Mouse (Mus musculus) liver, adult (tissue): ENCODE data around the gene Banp.
A peak's percentile ranks its signal among the peaks of the same experiment; 100 is the strongest.

Source experiments
- GATA4 ChIP-seq: IDR thresholded peaks from 2 replicates; pipeline ENCODE4 v1.6.1; 2014; ENCODE audit warnings: mild to moderate bottlenecking, low read length; ENCODE audit not compliant: insufficient replicate concordance

The Banp gene

DNA sequence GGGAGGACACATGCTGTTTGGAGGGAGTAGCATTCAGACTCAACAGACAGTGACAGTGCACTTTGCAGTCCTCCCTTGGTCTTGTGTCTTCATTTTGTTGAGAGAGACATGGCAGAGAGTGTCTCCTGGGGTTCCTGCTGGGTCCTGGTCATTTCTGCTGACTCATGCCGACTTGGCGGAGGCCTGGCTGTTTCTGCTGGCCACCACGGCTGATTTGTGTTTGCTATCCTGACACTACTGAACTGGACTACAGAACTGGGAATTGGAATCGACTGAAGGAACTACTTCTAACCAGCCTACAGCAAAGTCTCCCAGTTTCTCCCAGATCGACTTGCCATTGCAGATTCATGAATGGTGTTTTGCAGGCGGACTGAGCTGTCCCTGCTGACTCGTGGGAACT is 10.8 kb upstream of the Banp start:
- no peak for TF ChIP-seq GATA4

DNA sequence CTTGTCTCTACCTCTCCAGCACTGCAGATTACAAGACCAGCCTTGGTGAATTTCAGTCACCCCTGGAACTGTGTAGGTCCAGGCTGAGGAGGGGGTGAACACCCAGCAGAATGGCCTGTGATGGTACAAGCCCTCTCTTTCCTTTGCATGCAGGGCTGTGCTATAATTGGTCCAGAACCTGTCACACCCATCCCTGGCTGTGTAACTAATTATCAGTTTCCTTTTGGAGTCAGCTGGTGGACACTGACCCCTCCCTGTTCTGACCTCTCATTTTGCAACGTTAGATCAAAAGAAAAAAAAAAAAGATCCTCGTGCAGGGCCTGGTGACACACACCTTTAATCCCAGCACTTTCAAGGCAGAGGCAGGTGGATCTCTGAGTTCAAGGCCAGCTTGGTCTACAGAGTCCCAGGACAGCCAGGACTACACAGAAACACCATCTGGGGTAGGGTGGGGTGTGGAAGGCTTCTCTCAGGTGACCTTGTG is 6.5 kb upstream of the Banp start:
- TF ChIP-seq GATA4, result peak; percentile 24; the same call in 1 of the 2 replicates

DNA sequence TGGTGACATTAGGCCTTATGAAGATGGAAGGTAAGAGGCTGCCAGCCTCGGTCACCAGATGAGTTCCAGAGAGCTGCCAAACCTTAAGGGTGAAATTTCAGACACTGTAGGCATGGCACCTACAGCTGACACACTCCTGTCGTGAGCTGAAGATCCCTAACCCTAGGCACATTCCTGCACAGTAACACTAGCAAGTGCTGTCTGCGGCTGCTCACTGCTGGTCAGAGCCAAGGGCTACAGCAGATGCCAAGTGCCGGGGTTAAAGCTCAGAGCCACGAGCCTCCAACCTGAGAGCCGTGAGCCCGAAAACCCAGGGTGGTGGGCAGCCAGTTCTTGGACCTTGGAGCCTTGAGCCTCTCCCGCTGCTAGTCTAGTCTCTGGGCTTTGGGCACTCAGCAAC is 5.8 kb upstream of the Banp start:
- no peak for TF ChIP-seq GATA4

DNA sequence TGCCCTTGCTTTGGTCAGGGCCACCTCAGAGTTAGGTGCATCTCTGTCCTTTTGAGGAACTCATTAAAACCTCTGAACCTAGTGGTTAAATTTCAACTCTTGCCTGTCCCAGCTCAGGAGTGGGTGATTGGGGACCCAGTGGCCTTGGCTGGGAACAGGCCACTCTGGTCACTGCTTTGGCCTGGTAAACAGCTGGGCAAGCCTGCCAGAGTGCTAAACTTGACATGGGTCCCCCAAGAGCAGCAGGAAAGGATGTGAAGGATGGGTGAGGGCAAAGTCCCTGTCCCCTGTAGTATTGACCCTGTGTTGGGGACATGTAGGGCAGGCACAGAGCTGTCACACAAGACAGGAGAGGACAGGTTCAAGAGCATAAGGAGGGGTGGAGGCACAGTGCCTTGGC is 4.7 kb upstream of the Banp start, which contains the start of gene Car5a:
Car5a (minus strand) TSS at position 74 of the 400 bp plus-strand sequence.
- no peak for TF ChIP-seq GATA4

DNA sequence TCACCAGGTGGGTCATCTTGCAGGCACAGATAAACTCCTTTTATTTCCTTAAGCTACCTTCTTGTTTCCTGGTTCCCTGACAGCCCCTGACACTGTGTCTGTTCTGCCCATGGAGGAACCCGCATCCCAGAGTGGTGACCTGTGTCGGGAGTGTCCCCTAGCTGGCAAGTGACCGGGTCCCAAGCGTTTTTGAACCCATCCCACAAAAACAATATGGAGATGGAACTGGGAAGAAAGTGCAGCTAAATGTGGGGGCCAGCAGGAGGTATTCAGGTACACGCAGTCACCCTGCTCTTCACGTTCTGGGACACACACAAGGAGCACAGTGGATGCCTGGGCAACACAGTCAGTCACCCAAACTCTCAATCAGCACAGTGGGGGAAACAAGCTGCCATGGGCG is 3.2 kb upstream of the Banp start:
- no peak for TF ChIP-seq GATA4

DNA sequence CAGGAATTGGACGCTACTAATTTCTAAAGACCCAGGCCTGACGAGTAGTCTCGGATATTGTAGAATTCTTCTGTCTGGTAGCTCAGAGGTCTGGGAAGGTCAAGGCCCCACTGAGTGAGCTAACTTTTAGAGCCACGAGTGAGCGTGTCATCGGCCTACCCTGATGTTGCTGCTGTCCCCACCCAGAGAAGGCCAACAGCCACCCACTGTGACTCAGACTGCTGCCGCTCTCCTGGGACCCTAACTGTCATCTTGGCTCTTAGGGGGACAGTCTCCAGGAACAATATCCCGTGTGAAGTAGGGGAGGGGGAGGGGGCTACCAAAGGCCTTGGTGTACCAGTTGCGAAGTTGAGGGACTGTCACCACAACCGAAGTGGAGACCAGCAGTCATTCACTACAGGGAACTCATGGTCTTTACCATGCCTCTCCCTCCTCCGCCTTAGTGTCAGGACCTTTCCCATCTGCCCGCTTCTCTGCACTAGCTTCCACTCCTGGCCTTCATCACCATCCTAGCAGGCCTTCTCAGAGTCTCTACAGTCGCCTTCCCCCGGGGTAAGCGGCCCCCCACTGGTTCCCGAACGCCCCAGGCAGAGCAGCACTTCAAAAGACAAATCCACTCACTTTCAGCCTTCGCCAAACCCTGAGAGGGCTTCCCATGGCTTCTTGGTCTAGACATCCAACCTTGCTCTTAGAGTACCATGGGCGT is 2.4 kb upstream of the Banp start:
- no peak for TF ChIP-seq GATA4

DNA sequence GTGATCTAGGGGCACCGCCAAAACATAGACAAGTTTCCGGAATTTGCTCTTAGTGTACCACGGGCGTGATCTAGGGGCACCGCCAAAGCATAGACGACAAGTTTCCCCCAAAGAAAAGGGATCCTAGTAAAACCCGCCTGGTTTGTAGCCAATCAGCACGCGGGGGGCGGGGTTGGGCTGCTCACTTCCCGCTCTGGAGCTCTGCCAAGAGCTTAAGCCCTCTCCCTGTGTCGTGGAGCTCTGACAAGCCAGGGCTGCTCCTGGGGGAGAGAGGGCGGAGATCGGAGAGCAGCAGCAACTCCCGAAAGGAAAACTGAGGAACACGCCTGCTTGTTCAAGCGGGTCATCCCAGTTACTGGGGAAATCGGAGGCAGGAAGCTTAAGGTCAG is 1.8 kb upstream of the Banp start:
- no peak for TF ChIP-seq GATA4

DNA sequence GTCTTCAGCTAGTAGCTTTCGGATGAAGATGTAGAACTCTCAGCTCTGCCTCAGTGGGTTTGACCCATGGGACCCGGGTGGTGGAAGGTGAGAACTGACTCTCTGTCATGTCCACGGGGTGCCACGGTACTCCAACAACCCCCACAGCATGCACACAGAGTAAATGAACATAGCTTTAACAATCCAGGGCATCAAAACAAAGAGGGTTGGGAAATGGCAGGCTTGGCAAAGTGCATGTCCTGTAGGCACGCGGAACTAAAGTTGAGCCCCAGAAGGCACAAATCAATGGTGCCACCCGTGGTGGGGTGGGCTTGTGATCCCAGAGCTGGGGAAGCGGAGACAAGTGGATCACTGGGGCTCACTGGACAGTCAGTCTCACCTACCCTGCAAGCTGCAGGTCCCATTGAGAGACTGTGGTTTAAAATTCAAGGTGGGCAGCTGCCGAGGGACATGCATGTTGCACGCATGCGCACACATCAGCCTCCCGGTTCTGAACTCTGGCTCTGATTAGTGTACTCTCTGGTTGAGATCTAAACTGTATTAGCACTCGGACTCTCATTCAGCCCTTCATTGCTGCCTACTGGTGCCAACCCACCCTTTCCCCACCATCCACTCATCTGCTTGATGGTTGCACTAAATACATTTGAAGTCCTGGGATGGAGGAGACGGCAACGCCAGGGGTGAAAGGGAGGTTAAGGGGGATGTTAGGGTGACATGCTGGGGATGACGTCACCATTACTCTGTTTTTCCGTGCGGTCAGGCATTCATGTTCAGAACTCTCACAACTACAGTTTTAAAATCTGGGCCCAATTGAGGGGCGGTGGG is 1.0 kb upstream of the Banp start:
- no peak for TF ChIP-seq GATA4

DNA sequence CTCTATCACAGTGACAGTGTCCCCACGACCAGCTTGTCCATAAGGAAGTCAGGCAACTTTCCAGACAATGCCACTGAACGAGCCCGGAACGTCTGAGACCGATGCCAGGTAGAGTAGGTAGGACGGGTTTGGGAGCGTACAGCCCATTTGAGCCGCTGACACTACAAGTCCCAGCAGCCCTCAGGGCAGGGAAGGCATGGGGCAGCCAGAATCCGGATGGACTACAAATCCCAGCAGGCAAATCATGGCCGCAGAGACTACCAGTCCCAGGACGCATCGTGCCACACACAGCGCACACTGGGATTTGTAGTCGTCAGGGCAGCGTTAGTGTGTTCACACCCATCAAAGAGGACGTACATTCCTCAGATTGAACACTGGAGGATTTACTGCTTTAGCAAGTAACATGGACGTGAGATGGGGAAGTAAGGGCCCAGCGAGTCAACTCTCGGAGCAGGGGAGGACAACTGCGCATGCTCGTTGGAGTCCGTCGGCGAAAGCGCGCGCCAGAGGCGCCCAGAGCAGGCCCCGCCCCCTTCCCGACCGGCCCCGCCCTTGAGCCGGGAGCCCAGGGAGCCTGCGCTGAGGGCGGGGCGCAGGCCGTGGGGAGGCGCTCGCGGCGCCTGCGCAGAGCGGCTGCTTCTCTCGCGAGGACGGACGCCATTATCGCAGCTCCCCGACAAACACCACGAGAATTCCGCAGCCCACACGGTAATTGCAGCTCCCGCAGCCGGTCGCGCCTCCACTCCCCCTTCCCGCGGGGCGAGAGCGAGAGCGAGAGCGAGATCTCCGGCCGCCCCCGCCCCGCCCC is 595 bp downstream of the Banp start:
- peak; percentile 71; the same call in 1 of the 2 replicates for TF ChIP-seq GATA4

DNA sequence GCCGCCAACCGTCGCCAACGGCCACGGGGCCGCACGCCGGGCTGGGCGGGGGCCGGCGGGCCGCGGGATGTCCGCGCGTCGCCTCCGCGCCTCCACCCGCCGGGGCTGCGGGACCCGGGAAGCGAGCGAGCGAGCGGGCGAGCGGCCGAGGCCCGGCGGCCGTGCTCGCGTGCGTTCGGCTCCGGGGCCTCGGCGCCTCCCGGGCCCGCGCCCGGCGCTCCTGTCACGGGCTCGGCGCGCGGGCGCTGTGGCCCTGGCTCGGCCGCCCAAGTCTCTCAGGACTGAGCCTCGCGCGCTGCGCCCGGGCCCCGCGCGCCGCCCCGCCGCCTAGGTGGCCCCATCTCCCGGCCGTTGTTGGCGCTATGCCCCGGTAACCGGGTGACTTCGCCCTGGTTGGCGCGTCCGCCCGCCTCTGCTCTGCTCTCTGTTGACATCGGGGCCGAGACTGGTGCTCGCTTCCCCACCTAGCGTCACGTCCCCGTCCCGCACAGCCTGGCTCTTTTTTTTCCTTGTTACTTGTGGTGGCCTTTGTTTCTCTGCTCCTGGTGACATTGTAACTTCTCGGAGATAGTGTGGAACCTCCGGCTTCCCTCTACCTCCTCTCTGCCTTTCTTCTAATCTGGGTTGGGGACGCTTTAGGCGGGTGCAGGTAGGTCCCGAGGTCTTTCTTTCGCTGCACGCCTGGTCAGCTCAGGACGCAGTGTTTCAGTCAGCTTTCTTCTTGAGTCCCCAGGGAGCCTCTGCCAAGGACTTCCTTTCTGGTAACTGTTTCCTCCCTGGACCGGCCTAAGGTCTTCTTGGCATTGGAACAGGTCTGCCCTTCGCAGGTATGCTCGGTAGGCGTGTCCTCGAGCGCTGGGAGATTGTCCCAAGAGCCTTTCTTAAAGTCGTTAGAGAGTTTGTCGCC is 1.5 kb downstream of the Banp start:
- TF ChIP-seq GATA4, result no peak

DNA sequence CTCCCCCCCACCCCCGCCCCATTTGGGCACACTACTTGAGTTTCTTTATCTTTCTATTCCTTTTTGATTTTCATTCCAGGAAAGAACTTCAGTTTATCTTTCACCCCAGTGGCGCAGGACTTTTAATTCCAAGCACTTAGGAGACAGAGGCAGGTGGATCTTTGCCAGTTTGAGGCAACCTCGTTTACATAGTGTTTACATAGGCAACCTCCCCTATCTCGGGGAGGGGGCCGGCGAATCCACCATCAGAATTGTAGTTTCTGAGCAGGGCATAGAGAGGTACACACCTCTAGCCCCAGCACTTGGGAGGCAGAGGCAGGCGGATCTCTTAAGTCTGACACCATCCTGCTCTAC is 2.1 kb downstream of the Banp start:
- TF ChIP-seq GATA4, result no peak

DNA sequence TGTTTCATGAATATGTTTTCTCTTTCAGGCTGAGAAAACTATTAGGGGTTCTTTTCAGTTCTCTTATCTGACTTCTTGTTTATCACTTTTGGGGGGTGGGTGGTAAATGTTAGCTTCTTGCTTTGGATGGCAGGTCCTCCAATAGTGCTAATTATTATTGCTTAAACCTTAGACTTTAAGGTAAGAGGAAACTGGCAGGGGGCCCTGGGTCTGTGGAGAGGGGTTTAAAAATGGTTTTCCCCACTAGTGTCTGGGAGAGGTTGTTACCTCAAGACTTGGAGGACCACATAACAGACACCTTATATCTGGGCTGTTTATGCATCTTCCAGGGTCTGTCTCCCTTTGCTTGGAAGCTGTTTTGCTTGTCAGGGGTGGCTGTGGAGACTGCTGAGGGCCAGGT is 2.6 kb downstream of the Banp start:
- no peak for TF ChIP-seq GATA4

DNA sequence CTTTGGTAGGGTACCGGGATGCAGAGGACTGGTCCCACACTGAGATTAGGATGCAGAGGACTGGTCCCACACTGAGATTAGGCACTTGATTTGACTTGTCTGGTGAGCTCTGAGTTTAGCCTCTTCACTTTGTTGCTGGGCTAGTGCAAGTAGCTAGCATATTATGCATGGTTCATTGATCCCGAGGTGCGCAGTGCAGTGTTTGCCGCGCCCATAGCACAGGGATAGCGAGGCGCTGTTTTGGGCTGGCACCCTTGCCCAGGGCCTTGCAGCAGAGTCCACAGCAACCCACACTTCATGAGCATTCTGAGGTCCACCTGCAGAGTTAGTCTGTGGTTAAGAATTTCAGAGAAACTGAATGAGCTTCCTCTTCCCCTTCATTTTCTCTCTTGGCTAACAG is 3.2 kb downstream of the Banp start:
- no peak for TF ChIP-seq GATA4

DNA sequence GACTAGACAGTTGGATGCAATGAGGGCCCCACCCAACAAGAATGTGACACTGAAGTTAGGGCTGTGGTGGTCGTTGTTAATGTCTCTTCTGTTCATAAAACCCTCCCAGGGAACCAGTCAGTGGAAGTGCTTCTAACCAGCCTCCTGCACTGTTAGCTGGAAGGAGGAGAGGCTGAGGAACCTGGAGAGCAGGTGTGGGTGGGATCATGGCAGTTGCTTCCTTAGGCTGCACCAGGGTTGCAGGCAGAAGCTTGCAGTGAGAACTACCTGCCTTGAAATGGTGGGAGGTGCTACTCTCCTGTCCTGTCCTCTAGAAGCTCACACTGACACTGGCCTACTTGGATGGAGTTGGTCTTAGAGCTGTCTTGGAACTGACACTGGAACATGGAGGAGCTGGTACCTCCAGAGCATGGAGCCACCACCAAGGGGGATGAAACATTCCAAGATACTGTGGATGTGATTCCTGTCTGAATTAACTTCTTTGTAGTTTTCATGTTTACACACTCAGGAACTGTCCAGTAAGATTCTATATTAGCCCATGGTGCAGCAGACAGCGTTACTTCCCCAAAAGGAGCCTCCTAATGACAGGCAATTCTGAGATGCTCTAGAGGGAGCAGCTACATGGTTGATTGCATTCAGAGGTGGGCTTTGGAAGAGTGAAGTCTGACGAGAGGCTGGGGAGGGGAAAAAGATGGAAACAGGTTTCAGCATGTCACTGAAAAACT is 4.4 kb downstream of the Banp start:
- no peak for TF ChIP-seq GATA4
